Mouse (Mus musculus) right cerebral cortex, postnatal 4 days (tissue): Measurements from ENCODE around the gene Hdgfl2.
A peak's percentile ranks its signal among the peaks of the same experiment; 100 is the strongest.
"Not testable (repeated sequence)": the region's sequence is repeated elsewhere in the genome, so short reads cannot be mapped to it uniquely, and the experiment has no call there.

Source experiments
- DNase-seq: peaks from one replicate; pipeline ENCODE4 v3.0.0-alpha.2; 2022

Gene Hdgfl2

DNA sequence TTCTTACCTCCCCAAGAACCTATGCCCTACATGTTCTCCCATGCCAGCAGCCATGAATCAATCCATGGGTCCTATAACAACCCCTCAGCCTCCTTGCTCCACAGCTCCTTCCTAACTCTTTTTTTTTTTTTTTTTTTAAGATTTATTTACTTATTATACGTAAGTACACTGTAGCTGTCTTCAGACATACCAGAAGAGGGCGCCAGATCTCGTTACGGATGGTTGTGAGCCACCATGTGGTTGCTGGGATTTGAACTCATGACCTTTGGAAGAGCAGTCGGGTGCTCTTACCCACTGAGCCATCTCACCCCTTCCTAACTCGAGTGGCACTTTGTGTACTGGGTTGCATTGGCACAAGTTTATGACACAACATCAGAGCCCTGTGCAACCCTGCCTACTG lies 13.7 kb upstream of the Hdgfl2 start:
- not testable (repeated sequence) for DNase-seq

DNA sequence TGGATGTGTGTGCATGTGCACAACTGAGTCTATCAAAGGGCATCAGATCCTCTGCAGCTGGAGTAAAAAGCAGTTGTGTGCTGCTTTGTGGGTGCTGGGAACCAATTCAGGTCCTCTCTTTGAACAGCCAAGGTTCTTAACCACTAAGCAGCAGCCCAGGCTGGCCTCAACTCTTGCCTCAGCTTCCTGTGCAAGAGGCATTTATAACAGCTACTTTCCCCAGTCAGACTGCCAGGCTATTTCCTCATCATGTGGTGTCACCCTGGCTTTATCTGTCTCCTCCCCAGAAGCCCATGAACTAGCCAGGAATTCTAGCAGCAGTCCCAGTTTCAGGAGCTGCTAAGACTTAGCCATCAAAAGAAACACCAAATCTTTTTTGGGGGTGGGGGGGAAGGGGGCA lies 13.0 kb upstream of the Hdgfl2 start:
- no peak for DNase-seq

DNA sequence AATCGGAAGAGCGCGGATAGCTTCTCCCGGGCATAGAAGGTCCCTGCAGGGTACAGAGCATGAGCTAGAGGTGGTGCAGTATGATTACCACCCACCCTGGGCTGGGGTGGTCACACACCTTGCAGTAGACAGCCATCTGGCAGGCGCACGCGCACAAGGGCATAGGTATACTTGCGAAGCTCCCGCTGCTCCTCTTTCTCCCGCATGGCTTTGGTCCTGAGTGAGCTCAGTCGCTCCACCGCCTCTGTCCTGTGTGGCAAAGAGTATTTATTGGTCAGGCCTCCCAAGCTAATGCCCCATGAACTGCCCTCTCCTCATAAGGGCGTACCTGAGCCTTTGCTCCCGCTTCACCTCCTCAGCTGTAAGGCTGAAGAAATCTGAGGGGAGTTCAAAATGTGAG lies 10.4 kb upstream of the Hdgfl2 start:
- DNase-seq = no peak

DNA sequence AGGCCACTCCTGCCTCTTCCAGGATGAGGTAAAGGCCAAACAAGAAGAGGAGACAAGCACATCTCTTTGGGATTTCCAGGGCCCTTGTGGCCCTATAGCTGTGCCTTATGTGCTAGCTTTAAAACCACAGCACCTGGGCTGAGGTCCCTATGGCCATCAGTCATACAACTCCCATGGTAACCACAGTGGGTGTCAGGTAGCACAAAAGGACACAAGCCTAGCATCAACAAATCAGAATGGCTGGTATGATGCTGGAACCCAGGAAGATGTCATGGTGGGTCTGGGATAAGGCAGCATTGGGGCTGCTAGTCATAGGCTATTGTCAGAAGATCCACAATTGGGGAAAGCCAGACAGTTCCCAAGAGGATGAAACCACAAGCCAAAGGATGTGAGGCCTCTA lies 8.3 kb upstream of the Hdgfl2 start:
- DNase-seq = no peak

DNA sequence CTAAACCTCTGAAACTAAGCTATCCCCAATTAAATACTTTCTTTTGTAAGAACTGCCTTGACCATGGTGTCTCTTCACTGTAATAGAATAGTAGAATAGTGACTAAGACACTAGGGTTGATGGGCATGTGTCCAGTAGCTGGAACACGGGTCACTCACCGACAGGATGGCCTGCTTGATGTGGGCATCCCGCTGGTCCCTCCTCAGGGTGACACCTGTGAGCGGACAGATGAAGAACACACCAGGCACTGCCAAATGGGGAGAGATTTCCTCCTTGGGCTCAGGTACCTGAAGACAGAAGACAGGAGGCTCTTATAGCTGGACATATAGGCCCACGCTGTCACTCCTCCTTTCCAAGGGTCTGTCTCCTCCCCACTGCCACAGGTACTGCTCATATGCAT lies 7.2 kb upstream of the Hdgfl2 start:
- DNase-seq = no peak

DNA sequence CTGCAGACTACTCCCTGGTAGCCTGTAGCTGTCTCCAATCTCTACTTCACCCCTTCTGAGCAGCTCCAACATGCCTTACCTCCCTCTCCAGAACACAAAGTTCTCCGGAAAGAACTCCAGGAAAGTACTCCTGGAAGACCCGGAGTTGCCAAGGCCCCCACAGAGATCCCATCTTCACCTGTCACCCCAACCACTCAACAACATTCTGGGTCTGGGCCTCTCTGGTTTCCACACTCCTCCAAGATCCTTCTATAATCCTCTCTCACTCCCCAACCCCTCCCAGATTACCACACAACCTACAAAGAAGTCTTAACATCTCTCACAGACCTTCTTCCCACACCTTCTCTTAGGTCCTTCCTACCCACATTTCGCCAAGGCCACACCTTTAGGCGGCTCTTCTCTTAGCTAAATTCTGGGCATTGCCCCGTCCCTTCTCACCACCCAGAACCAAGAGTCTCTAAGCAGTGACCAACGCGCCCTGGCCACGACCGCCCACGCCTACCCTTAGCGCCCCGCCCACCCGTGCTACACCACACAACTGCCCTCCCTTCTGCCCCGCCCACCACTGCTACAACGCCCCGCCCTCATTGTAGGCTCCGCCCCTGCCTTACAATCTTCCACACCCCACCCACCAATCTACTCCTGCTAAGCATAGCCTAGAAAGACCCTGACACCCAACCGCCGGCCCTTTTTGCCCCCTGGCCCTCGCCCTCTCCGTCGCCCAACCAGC lies 5.2 kb upstream of the Hdgfl2 start:
- DNase-seq = peak; percentile 66

DNA sequence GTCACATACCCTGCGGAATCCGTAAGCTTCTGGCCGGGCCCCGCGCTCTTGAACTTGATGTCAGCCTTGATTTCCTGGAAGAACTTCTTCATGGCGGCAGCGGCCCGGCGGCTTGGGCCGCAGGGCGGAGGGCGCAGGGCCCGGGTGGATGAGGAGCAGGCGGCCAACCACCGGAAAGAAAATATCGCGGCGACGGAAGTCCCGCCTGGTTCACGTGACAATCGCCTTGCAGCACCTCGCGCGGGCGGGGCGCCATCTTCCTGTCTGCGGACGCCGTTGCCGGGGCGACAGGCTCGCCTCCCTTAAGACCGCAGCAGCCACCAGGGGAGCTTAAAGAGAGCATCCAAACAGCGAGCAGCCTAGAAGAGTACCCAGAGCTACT lies 4.6 kb upstream of the Hdgfl2 start, which contains the start of gene Ubxn6:
Gene Ubxn6, minus strand, starts transcription at position 202 of the 382 bp plus-strand sequence.
- DNase-seq = peak; percentile 99

DNA sequence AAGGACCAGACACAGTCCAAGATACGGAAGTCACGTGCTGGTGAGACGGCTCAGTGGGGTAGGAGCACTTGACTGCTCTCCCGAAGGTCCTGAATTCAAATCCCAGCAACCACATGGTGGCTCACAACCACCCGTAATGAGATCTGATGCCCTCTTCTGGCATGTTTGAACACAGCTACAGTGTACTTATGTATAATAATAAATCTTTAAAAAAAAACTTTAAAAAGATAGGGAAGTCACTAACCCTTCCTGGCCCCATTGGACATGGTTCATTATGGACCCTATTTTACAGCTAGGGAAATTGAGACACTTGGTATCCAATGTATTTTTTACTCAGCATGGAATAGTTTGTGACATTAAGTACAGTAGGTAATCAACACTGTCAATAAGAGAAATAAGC lies 1.9 kb upstream of the Hdgfl2 start:
- no peak for DNase-seq

DNA sequence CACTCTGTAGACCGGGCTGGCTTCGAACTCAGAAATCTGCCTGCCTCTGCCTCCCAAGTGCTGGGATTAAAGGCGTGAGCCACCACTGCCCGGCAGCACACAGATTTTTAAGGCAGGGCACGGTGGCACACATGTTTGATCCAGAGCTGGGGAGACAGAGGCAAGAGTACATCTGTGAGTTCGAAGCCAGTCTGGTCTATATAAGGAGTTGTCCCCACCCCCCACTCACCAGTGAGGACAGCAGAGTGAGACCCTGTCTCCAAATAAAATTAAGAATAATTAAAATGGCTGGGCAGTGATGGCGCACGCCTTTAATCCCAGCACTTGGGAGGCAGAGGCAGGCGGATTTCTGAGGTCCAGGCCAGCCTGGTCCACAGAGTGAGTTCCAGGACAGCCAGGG lies 1.1 kb upstream of the Hdgfl2 start:
- DNase-seq = not testable (repeated sequence)

DNA sequence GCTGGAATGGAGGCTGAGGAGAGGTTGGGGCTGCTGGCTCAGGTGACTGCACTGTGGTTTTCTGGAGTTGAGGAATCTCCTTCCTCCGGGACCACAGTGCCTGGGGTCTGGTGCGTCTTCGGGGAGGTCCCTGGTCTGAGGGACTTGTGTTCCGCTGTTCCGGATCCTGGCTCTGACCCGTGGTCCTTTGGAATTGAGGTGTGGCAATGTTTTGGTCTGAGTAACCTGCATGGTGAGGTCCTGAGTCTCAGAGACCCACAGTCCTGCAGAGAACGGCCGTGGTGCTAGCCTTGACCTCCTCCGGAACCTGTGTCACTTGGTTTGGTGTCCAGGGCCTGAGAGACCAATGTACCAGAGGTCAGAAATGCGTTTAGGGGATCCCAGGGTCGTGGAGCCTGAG lies 487 bp downstream of the Hdgfl2 start:
- DNase-seq = no peak

DNA sequence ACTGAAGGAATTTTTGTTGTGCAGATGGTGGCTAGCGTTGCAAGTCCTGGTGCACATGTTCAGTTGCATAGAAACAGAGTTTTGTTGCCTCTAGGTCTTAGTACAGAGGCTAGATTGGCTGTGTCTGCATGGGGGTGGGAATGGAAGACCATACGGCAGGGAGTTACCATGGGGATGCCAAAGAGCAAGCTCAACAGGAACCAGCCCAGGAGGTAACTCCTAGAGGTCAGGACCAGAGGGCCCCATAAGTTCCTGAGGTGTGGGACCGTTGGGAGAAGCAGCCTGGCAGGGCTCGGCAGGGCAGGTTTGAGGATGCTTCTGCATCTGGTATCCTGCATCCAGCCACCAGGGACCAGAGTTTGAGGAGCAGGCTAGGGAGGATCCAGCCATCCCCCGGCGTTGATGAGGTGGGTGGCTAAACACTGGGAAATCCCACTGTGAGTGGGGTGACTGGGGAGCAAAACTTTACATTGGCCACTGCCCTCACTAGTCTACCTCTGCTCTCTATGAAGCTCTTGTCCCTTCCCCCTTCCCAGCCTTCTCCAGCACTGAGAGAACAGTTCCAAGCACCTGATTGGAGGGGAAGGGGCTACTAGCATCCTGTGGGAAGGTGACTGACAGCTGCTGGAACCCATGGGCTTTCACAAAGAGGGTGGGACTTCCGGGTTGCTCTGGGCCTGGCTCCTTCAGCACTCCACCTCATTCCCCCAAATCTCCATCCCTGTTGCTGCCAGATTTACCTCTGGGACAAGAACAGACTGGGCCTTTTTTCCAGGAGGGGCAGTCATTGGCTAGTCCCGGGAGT lies 1.5 kb downstream of the Hdgfl2 start:
- DNase-seq = peak; percentile 55

DNA sequence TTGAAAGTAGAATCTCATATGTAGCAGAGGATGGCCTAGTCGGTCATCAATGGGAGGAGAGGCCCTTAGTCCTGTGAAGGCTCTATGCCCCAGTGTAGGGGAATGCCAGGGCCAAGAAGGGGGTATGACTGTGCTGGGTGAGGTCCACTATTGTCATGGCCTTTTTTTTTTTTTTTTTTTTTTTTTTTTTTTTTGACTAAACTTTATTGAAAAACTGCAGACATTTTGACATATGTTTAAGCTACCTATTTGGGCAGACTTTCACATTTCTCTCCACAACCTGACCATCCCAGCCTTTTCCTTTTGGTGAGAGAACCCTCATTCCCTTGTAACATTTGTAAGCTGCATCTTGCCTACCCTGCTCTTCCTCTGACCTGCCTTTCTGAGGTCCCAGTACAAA lies 12.9 kb downstream of the Hdgfl2 start:
- no peak for DNase-seq

DNA sequence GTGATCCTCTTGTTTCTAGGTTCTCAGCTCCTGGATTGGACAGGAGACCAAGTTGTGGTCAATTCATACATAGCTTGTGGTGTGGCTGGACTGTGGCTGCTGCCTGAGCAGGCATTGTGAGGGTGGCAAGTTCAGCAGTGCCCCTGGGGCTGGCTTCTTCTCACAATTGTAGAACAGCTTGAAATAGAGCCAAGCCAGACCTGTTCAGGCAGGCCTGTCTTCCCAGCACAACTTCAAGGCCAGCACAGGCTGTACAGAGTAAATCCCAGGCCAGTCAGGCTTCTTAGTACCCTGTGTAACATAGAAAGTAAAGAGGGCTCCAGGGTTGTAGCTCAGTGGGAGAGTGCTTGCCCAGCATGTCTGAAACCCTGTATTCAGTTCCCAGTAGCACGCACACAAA lies 13.4 kb downstream of the Hdgfl2 start:
- DNase-seq = no peak

DNA sequence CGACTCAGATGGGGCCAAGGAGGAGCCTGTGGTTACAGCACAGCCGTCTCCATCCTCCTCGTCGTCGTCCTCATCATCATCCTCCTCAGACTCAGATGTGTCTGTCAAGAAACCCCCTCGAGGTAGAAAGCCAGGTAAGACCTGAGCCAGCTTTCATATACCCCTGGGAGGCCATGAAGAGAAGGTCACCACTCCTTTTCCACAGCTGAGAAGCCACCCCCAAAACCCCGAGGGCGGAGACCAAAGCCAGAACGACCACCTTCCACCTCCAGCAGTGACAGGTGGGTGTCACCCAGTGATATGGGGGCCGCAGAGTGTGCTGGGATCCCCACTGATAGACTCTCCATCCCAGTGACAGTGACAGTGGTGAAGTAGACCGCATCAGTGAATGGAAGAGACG lies 17.4 kb downstream of the Hdgfl2 start:
- no peak for DNase-seq

DNA sequence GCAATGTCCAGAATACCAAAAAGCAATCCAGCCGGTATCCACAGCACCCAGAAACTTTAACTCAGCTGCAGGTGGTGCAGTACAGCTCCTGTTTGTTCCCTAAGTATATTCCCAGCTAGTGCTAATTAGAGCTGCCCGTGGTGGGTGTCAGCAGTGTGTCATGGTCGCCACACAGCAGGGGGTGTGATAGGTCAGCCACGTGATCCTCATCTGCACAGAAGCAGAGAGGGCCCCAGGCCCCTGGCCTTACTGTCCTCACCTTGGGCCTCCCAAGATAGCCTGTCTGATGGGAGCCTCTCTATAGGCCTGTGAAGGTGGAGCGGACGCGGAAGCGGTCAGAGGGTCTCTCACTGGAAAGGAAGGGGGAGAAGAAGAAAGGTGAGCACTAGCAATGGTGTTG lies 18.7 kb downstream of the Hdgfl2 start:
- DNase-seq = no peak

DNA sequence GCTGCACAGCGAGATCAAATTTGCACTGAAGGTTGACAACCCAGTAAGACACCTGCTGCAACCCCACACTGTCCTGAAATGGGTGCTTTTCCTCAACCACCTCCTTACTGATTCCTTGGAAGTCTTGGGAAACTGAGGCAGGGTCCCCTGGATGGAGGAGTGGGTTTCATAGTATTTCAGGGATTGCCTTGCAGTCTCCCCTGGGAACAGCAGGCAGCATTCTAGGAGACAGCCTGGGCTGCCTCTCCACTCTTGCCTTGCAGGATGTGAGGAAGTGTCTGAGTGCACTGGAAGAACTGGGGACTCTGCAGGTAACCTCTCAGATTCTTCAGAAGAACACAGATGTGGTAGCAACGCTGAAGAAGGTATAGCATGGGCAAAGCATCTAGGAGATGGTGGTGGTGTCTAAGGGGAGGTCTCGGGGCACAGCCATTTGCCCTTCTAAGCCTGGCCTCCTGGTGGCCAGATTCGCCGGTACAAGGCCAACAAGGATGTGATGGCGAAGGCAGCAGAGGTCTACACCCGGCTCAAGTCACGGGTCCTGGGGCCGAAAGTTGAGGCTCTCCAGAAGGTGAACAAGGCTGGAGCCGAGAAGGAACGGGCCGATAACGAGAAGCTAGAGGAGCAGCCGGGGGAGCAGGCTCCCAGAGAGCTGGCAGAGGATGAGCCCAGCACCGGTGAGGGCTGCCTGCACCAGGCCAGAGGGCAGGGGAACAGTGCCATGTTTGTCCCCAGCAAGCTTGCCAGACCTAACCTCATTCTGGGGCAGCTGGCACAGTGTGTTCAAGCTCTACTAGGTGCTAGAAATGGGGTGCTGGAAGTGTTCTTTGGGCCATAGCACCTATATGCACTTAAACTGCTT lies 19.5 kb downstream of the Hdgfl2 start:
- DNase-seq = no peak

DNA sequence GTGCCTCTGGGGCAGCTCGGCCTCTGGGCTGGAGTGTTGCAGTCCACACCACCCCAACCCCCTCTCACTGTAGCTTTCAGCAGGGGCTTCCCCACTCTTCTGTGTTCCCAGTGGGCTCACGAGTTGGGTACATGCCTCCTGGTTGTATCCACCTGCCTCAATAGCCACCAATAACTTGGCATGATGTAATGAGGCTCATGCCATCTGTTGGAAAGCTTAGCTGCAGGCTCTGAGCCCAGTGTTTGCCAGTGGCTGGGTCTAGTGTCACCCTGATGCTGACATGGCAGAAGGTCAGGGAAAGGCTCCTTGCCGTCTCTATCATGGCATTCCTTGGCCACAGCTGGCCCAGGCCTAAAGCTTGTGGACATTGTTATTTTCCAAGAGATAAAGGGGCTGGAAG lies 21.4 kb downstream of the Hdgfl2 start:
- no peak for DNase-seq

DNA sequence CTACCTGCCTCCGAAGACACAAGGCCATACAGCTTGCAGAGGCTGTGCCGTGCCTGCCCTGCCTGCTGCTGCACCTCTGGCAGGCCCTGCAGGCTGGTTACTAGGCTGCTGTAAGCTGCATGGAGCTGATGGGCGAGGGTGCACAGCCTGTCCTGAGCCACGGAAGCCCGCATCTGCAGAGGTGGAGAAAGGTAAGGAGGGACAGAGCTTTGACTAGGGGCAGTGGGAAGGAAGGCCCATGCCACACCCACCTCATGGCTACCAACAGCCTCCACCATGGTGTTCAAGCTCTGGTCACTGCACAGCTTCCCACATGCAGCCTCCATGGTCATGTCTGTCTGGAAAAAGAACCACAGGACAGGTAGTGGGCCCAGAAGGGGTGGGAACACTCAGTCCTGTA lies 22.7 kb downstream of the Hdgfl2 start:
- no peak for DNase-seq

DNA sequence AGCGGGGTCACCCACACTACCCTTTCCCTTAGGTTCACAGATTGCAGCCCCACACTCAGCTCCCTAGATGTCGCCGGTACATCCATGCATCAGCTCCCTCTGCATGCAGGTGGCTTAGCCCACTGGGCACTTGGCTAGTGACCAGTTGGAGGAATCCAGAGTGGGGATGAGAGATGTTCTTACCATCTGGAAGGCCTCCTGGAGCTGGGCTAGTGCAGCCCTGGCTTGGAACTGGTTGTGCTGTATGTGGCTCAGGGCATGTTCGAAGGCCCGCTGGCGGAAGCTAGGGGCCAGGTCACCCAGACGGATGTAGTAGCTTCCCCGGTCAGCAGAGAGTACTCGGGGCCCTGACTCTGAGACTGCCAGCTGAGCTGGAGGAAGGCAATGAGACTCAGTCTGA lies 23.5 kb downstream of the Hdgfl2 start:
- DNase-seq = no peak

DNA sequence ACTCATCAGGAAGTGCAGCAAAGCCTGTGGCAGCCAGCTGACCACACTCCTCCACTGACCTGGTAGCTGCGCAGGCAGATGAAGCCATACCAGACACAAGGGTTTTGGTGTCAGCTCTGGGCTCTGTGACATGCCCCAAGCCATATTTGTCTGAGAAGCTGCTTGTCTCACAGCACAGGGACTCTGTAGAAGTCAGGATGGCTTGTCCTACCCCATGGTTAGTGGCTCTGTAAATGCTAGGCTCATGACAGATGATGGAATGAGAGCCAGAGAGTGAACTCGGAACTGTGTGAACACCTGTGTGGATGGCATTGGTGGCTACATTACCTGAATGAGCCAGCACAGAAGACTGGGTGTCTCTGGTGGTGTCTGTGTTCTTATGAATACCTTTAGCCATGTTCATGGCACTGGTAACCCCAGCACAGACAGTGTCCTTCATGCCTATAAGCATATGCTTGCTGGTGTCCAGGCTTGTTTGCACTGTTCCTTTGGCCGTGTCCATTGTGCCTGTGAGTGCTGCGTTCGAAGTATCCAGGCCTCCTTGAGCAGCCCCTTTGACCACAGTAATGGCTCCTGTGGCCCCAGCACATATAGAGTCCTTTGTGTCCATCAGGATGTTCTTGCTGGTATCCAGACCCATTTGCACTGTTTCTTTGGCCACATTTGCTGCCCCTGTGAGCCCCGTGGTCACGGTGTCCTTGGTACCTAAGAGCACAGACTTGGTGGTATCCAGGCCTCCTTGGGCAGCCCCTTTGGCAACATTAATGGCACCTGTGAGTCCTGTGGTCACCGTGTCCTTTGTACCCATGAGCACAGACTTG lies 24.2 kb downstream of the Hdgfl2 start:
- DNase-seq = no peak

DNA sequence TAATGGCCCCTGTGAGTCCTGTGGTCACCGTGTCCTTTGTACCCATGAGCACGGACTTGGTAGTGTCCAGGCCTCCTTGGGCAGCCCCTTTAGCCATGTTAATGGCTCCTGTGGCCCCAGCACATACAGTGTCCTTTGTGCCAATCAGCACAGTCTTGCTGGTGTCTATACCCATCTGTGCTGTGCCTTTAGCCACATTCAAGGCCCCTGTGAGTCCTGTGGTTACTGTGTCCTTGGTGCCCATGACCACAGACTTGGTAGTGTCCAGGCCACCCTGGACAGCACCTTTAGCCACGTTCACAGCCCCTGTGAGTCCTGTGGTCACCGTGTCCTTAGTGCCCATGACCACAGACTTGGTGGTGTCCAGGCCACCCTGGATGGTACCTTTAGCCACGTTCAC lies 25.4 kb downstream of the Hdgfl2 start:
- not testable (repeated sequence) for DNase-seq

DNA sequence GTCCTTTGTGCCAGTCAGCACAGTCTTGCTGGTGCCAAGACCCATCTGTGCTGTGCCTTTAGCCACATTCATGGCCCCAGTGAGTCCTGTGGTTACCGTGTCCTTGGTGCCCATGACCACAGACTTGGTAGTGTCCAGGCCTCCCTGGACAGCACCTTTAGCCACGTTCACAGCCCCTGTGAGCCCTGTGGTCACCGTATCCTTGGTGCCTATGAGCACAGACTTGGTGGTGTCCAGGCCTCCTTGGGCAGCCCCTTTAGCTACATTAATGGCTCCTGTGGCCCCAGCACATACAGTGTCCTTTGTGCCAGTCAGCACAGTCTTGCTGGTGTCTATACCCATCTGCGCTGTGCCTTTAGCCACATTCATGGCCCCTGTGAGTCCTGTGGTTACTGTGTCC lies 27.0 kb downstream of the Hdgfl2 start:
- DNase-seq = not testable (repeated sequence)

DNA sequence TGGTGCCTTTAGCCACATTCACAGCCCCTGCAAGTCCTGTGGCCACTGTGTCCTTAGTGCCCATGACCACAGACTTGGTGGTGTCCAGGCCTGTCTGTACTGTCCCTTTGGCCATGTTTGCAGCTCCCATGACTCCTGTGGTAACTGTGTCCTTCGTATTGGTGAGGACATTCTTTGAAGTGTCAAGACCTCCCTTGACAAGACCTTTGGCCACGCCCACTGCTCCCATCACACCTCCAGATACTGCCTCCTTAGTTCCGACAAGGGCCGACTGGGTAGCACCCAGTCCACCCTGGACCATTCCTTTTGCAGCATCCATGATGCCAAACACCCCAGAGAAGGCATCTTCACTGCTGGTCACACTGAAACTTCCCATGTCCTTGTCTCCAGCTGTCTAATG lies 27.5 kb downstream of the Hdgfl2 start:
- DNase-seq = no peak
